Mouse (Mus musculus) common myeloid progenitor, adult 5-6 weeks (primary cell): Measurements from ENCODE around the gene Nek7. TPM values are rescaled to one million over a fixed set of nuclear protein-coding genes. Genes with fewer than 3 reads are reported as not detected.

Experiments used
- ATAC-seq: replicated peaks from 2 replicates; pipeline ENCODE4 v1.8.0; 2016; ENCODE audit warnings: low read depth, mild to moderate bottlenecking, moderate TSS enrichment, inconsistent platforms; ENCODE audit not compliant: poor library complexity, severe bottlenecking
- total RNA-seq: library from RNA; stranded (forward); fragments of 200-1000, 187-1606 nt; gene quantifications from 2 replicates; pipeline ENCODE4 v1.2.3, GENCODE M21; 2017

Nek7 gene
- total RNA-seq, 1 experiment from 2014 or later: 30.5 TPM

GRCm38 (mm10) chr1:138517360-138518099 is 102.4 kb downstream of the Nek7 start:
- ATAC-seq: peak; percentile 88

- peak; percentile 76 for ATAC-seq
These were observed 103.0 kb downstream of the Nek7 start for GRCm38 (mm10) chr1:138516946-138517345.

GRCm38 (mm10) chr1:138515362-138515761 is 104.6 kb downstream of the Nek7 start:
- ATAC-seq: no peak

- ATAC-seq: no peak
These were observed 106.0 kb downstream of the Nek7 start for GRCm38 (mm10) chr1:138513982-138514381.

GRCm38 (mm10) chr1:138510566-138510965 is 109.4 kb downstream of the Nek7 start:
- ATAC-seq: no peak

DNA sequence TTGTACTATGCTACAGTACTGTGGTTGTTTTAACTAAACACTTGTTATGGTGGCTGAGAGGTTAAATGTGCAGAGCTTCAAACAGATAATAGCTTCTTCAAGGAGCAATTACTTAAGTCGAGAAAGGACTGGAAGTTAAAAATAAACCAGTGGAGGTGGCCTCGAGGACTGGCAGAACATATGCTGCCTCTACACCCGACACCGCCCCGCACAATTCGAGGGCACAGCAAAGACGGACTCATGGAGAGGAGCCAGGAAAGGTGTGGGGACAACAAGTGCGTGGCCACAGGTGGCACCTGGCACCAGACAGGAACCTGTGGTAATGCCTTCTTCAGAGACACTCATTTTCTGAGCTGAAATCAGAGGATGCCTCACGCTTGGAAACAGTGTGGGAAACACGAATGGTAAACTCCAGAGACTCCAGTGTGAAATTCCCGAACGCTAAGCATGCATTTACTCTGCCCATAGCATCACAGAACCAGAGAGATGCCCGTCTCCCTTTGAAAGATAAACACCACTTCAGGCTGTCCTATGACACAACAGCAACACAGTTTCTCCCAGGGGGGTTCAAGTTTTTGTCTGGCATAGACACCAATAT is 112.4 kb downstream of the Nek7 start:
- no peak for ATAC-seq

DNA sequence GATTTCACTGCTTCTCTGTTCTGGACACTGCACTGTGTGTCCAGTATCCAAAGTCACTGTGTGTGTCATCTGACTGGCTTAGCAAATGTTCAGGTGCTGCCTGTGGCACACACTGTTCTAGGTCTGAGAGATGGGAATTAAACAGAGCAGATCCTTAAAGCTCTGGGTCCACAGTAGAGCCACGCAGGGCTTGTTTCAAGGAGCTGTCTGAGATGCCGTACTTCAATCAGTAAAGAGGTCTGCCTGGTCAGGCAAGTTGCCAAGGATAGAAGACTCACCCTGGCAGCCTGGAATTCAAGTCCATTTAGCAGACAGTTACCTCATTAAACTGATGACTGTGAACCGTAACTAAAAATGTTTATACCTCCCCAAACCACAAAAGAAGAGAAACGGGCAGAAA is 112.9 kb downstream of the Nek7 start:
- no peak for ATAC-seq

GRCm38 (mm10) chr1:138504228-138504627 is 115.7 kb downstream of the Nek7 start:
- no peak for ATAC-seq

DNA sequence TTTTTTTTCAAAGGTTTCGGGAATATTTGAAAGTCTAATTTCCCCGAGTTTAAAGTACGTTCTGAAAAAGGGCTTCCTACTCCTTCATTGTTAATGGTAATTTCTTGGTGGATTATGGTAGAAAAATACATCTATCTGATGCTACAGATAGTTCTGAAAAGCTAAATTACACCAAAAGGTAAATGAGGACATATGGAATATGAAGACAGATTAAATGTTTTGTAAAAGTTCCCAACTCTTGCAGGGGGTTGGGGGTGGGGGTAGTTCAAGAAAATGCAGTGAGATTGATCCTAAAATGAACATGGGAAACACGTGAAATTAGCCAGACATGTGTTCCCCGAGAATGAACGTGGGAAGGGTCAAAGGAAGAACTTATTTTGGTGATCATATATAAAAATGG is 119.2 kb downstream of the Nek7 start:
- no peak for ATAC-seq

GRCm38 (mm10) chr1:138500155-138500554 is 119.8 kb downstream of the Nek7 start:
- ATAC-seq: no peak

- no peak for ATAC-seq
These were observed 120.5 kb downstream of the Nek7 start for GRCm38 (mm10) chr1:138499461-138499860.

DNA sequence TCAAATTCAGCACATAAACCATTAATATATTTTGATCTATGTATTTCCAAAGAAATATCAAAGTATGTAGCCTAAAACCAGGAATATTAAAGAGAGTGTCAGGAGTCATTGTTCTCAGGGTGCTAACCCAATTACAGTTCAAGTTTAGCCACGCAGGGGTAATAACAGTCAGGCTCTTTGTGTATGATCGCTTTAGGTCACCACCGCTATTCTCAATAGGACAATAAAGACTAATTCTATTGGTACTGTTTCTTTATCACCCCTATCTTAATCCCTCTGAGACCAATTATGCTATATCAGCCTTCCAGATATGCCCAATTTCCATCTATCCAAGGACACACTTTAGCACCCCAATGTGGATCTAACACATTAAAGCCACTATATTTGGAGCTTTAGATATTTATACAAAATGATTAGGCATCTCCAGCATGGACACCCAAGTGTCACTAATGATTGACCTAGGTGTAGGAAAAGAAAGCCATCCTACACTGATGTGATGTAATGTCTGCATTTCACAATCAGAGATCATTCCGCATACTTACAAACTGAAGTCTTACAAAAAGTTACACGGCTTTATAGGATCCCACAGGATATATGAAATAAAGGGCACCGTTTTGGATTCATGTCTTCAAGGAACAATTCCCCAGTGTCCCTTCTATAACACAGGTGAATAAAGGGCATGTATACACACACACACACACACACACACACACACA is 128.4 kb downstream of the Nek7 start:
- ATAC-seq: no peak

DNA sequence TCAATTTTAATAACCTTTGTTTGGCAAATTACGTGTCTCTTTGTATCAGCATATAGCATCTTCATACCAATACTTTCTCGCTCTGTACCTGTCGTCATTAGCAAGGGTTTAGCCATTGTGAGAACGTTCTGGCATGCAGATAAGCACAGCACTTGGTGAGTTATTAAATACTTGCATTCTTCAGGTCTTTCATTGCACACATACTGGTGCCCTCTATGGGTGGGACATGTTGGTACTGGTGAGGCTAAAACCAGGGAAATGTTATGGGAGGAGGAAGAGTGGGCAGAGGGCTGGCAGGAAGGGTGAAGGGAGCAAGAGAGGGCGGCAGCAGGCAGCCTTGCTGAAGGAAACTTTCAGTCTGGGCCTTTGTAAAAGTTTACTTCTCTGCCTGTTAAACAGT is 132.4 kb downstream of the Nek7 start:
- peak; percentile 56; the same call in 1 of the 2 replicates for ATAC-seq

DNA sequence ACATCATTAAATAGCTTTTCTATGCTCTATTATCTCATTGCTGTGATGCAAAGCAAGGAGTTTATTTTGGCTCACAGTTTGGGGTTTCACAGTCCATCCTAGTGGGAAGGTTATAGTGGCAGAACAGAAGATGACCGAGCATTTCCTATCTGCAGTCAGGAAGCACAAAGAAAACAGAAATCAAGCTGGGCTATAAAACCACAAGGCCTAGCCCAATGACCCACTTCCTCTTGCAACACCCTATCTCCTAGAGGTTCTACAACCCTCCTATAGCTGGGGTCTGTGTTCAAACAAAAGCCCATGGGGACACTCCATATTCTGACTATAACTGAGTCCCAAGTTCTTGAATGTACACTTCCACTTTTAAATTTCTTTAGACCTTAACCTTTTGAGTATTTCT is 139.2 kb downstream of the Nek7 start:
- peak; percentile 36; the same call in 1 of the 2 replicates for ATAC-seq

- ATAC-seq: no peak
These were observed 154.6 kb downstream of the Nek7 start for GRCm38 (mm10) chr1:138465352-138465751.

GRCm38 (mm10) chr1:138461425-138461824 is 158.5 kb downstream of the Nek7 start:
- no peak for ATAC-seq

DNA sequence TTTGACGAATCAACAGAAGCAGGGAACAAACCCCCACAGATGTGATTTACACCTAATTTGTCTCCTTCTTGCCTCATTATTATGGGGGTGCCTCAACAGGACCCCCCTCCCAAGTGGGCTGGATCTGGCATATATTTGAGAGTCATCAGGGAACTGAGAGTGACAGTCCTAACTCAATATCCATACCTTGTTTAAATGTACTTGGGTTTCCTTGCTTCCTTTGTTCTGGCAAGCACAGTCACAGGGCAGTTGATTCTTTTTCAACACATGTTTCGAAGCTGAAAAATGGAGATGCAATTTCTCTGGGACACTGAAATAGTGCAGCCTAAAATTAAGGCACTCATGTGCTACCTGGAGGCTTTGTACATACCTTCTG is 170.5 kb downstream of the Nek7 start:
- ATAC-seq: no peak

DNA sequence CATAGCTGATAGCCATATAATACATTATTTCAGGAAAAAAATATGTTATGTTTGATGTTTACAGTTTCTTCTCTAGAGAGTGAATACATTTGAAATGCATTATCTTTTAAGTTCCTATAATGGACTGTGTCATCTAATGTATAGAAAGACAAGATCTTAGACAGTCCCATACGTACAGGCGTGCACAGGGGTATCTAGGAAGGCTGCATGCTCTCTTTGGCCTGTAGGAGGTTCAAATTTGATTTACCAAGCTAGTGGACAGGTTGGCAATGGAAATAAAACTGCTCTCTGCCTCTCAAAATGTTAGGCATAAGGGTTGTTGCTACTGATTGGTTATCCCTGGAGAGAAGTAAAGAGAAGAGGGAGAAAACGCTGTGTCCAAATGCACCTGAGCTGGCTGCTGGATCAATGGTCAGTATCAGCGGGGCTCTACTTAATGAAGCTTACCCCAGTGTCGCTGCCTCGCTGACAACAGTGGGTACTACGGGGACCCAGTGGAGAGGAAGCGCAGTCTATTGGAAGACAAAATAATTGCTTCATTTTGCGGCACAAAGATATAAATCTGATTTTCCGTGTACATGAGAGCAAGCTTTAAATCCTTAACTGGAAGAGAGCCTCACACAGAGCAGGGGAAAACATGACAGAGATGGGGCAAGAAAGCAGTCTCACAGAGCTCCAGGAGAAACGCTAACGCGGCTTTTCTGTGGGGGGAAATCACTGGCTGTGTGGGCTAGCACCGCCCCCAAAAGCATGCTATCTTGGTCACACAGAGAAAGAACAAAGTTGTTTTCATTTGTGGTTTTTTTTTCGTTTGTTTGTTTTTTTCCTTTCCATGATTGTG is 171.1 kb downstream of the Nek7 start:
- no peak for ATAC-seq

DNA sequence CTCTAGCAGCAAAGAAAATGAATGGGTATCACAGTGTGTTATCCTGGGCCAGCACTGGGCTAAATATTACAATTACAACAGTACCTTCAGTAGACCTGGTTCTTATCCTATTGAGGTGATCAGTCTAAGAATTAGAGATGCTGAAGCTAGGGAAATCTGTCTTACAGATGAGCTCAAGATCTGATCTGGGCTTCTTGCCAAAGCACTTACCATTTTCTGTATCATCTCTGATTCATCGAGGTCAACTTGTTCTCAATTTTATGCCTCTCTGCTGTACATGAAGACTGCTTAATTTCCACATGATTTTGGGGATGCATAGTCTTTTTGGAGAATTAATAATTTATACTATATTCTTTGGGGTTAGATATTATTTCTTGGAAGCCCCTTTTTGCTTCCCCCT is 173.1 kb downstream of the Nek7 start:
- no peak for ATAC-seq
